Mouse (Mus musculus) layer of hippocampus, adult 2 months (tissue): ENCODE measurements at regions not wholly inside any gene's neighbourhood (a gene's known extent, or its start where the extent isn't known, plus 50 kb on each side); places are given as distances from the start of the nearest gene placed in this dataset.

Experiments
- DNase-seq, 2 experiments: peaks; one replicate each; pipeline ENCODE4 v3.0.0; 2022; ENCODE audit warnings: low spot score in 2 of 2
- H3K27ac ChIP-seq: fragments of 200-600 bp; 2 replicates; pipeline ENCODE4 v1.8.1; 2022
- H3K4me3 ChIP-seq: fragments of 200-600 bp; 2 replicates; pipeline ENCODE4 v1.8.1; 2022; ENCODE audit warnings: mild to moderate bottlenecking
- CTCF ChIP-seq: fragments of 200-600 bp; conservative IDR thresholded peaks from 2 replicates; pipeline ENCODE4 v1.8.1; 2022; ENCODE audit warnings: antibody characterized with exemption, mild to moderate bottlenecking, moderate library complexity

DNA sequence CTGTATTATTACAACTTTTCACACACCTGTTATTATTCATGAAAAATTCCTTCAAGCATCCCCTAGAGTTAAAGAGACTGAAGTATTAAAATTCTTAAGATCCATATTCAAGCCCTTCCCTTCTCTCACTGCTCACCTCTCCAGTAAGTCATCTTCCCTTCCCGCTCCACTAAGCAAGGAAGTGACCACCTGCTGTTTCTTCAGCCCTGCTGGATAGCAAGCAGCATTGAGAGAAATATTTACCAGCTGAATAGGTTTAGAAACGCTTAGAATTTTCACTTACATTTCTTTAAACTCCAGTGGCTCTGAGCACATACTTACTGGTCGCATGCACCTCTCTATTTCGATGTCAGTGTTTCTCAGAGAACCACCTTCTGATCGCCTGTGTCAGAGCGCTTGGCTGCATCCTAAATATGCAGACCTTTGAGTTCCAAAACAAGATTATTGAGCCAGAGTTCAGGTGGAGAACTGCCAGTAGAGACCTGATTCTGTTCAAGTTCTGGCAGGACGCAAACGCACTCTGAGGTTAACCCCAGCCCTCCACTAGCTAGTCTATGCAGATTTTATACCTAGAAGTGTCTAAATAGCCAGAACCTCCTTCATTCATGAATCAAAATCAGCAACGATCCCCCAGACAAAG is 314.9 kb downstream of the Mllt3 start:
- H3K4me3 ChIP-seq, result no peak overlapping the region
- TF ChIP-seq CTCF, result no peak
- no peak overlapping the region for H3K27ac ChIP-seq
- no peak for DNase-seq

DNA sequence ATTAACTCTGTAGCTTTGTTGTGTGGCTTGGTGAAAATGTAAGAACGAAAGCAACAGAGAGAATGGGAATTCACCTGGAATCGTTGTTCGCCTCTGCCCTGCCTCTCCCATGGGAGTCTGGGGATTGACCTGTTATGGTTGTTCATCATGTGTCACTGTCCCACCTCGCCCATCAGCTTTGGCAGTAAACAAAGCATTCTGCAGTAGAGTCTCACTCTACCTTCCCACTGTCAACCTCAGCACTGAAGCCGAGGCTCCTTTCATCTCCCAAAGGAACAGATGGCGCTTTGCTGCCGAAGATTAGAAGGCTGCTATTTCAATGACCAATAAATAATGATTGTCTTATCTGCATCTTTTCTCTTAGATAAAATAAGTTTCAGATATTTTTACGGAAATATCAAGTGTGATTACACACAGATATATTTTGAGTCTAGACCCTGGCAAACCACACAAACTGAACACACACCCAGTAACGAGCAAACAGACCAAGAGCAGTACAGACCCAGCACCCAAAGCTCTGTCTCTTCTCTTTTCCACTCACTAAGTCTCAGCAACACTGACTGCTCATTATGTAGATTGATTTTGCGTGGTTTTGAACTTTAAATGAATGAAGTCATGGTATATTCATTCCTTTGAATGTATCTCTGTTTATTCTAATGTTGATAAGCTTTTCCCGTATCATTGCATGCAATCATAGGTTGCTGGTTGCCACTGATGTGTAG is 317.8 kb downstream of the Mllt3 start:
- TF ChIP-seq CTCF, result no peak
- DNase-seq, result no peak
- Histone ChIP-seq H3K4me3 (no peak overlapping the region), H3K27ac (no peak overlapping the region)

DNA sequence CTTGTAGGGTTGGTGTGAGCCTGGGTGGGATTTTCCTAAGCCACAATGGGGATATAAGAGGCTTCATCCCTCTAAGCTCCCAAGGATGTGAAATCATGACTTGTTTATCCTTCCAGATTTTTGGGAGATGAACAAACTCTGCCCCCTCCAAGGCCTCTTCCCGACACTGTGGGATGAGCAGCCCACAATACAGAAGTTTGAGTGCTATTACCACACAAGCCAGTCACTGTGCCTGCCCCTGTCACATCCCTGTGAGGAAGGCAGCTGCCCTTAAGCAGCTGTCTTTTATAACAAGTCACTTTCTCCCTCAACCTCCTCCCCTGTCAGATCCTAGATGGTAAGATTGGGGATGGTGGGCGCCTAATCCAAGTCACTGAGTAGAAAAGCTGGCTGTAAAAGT is 320.5 kb downstream of the Mllt3 start:
- TF ChIP-seq CTCF, result no peak
- Histone ChIP-seq H3K27ac (no peak overlapping the region), H3K4me3 (no peak overlapping the region)
- no peak for DNase-seq

DNA sequence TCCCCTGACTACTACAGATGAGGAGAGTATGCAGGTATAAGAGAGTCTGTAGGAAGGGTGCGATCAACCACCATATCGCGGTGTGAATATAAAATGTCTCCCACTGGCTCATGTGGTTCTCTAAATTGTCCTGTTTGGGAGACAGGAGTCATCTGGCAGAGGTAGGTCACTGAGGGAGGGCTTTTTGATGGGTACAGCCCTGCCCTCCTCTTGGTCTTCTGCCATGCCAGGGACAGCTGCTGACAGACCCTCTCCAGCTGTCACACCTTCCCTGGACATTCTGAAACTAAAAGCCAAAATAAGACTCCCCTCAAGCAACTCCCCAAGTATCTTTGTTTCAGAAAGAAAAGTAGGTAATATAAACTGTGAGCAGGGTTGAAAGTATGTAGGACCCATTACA is 320.9 kb downstream of the Mllt3 start:
- Histone ChIP-seq H3K27ac (no peak overlapping the region), H3K4me3 (no peak overlapping the region)
- no peak for TF ChIP-seq CTCF
- no peak for DNase-seq

DNA sequence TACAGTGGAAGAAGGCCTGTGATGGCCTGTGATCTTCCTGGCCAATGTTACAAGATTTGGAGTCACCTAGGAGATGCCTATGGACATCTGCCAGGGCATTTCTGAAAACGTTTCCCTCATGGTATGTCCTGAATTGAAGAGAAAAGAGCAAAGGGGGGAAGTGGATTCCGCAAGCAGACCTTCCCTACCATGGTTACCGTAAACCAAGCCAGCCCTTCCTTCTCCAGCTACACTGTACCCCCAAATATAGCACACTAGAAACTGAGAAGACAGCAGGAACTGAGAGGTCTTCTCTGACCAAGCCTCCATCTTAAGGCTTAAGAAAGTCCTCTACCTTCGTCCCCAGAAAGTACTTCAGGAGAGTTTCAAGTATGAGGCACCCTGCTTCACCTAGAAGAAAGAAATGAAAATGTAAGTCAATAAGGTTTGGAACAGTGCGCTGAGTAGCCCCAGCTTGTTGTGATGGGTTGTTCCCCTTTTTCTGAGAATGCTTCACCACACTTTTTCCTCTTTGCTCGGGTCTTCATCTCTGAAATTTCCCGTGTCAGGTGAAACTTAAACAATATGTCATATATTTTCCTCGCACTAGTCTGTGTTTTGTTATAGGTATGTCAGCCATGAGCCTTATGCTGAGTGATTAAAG is 321.9 kb downstream of the Mllt3 start:
- TF ChIP-seq CTCF, result no peak
- H3K27ac ChIP-seq, result no peak overlapping the region
- DNase-seq, result no peak
- H3K4me3 ChIP-seq, result no peak overlapping the region

DNA sequence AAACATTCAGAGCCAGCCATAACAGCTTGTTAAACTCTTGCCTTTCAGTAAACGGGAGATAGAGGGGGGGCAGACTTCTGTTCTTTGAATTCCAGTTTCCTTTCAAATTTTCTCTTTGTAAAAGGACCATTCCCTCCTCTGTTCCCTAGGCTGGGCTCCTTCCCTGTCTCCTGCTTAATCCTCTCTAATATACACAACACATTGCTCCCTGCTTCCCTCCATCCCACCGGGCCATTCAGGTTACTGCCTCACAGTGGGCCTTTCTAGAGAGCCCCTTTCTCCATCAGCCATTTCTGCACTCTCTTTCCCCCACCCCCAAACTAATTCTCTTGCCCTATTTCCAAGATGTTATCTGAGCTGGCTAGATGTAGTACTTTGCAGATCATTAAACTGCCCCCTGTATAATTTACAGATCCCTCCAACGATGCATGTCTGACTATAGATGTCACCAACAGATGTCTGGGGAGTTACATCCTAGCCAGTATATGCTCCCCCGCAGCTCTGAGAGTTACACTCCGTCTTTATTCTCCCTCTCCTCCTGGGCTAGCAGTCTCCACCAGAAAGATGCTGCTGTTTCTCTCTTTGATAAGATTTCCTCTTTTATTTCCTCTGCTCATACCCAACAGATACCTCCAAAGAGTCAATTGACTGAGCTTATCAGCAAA is 324.1 kb downstream of the Mllt3 start:
- Histone ChIP-seq H3K4me3 (no peak overlapping the region), H3K27ac (no peak overlapping the region)
- no peak for DNase-seq
- no peak for TF ChIP-seq CTCF

DNA sequence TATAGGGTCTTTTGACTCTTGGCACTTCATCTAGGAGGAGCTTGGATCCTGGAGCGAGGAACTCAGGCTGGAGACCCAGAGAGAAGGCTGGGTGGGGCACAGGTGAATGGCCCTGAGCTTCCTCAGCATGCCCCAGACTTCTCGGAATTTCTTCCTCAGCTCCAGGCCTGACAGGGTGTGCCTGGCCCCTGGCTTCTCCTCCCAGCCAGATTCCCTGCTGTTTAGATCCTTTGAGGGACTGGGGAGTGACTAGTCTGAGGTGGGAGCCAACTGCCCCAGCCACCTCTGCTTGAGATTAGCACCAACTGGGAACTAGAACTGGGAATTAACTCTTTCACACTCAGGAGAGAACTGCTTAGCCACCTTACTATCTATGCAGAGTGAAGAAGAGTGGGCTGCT is 325.8 kb downstream of the Mllt3 start:
- no peak for TF ChIP-seq CTCF
- H3K4me3 ChIP-seq, result no peak overlapping the region
- DNase-seq, result no peak
- no peak overlapping the region for H3K27ac ChIP-seq

DNA sequence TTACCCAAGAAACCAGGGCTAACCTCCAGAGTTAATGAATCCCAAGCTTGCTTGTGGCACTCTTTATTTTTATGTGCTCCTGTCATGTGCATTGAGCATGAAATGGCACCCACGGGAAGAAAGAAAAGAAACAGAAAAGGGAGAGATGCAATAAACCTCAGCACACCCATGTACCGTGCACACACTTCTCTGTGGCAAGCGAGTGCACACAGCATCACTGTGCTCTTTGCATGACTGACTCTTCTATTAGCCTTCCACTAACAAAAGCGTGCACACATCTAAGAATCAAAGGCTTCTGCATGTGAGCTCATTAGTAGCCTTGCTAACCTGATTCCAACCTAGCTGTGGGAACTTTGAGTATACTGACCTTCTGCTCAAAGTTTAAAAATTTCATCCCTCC is 330.3 kb downstream of the Mllt3 start:
- no peak for DNase-seq
- no peak for TF ChIP-seq CTCF
- Histone ChIP-seq H3K4me3 (no peak overlapping the region), H3K27ac (no peak overlapping the region)

DNA sequence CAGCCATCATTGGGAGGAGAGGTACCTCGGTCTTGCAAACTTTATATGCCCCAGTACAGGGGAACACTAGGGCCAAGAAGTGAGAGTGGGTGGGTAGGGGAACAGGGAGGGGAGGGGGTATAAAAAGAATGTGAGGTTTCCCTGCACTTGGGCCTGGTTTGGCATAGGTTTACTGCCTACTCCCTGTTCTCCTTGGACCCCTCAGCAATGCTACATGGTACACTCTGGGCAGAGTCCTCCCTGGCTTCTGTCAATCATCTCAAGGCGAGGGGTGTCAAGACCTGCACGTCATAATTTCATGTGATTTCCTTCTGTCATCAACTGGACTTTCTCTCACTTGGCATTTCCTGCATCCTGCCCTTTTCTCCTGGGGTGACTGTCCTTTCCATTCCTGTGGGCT is 330.9 kb downstream of the Mllt3 start:
- DNase-seq, result no peak
- TF ChIP-seq CTCF, result no peak

DNA sequence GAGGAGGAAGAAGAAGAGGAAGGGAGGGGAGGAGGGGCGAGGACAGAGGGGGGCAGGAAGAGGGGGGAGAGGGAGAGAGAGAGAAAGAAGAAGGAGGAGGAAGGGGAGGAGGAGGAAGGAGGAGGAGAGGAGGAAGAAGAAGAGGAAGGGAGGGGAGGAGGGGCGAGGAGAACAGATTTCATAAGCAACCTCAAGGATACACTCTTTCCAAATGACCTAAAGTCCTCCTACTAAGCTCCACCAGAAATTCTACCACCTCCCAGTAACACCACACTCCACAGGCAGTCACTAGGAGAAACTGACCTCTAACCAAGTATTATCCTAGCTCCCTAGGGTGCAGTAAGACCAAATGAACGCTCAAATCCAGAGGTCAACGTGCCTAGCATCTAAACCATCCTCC is 332.1 kb downstream of the Mllt3 start:
- H3K4me3 ChIP-seq, result no peak overlapping the region
- DNase-seq, result no peak
- no peak for TF ChIP-seq CTCF
- no peak overlapping the region for H3K27ac ChIP-seq

More for the DNA sequence above, 330.9 kb downstream of the Mllt3 start:
- Histone ChIP-seq H3K27ac (no peak overlapping the region), H3K4me3 (no peak overlapping the region)

DNA sequence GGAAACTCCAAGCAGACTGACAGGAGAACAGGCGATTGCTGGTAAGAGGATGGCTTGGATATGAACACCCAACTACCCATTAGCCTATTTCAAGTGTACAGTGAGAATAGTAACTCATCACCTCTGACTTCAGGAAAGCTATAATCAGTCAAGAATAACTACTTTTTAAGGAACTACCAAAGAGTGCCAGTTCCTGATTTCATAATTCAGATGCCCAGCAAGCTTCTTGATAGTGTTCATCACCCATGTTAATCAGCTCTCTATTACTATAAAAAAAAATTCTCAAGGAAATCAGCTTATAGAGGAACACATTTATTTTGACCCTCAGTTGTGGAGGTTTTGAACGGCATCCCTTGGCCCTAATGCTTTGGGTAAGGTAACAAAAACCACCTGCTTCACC is 332.7 kb downstream of the Mllt3 start:
- no peak for TF ChIP-seq CTCF
- H3K27ac ChIP-seq, result no peak overlapping the region
- H3K4me3 ChIP-seq, result no peak overlapping the region
- no peak for DNase-seq

DNA sequence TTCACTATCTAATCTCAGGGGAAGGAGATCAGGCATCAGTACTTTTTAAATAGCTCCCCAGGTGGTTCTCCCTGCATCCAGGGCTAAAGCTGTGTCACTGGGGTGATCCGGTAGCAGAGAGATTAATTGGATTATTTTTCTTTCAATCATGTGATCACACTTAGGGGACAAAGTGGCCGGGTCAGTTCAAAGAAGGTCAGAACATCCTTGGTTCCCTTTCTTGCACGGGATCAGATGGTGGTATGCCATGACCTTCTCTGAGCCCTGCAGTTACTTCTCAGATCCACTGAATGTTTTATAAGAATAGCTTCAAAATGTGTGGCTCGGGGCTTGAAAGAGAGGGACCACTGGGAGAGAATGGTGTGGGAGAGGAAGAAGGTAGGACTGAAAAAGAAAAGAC is 333.6 kb downstream of the Mllt3 start:
- DNase-seq, result no peak
- Histone ChIP-seq H3K4me3 (no peak overlapping the region), H3K27ac (no peak overlapping the region)
- TF ChIP-seq CTCF, result no peak

DNA sequence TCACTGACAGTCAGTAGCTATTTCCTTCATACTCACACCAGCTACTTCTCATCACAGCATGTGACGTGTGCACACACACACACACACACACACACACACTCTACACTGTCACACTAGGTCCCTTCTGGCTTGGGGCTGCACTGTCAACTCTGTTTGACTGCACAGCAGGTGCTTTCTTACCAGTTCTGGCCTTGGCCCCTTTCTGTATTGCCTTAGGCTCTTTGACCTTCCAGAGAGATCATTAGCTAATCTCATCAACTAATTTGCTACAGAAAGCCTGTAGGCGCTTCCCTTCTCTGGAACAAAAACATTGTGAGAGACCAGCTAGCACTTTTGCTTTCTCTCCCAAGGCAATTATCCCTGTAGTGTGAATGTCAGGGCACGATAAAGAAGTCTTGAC is 334.4 kb downstream of the Mllt3 start:
- H3K27ac ChIP-seq, result no peak overlapping the region
- H3K4me3 ChIP-seq, result no peak overlapping the region
- no peak for TF ChIP-seq CTCF
- DNase-seq, result no peak
